Mouse (Mus musculus) liver, postnatal 0 days (tissue): ENCODE results near the gene Prss43. TPM values are rescaled to one million over a fixed set of nuclear protein-coding genes. Genes with fewer than 3 reads are reported as not detected.

Source experiments
- ATAC-seq: fragments of 200-750 bp; cut with Nextera tagmentation; 2 replicates; pipeline ENCODE4 v1.8.0; 2017; ENCODE audit warnings: mild to moderate bottlenecking, moderate library complexity
- DNase-seq: peaks from one replicate; pipeline ENCODE4 v3.0.0-alpha.2; 2016
- H3K27ac ChIP-seq: fragments of 300-500 bp; sonication (generic); 2 replicates; pipeline ENCODE4 v1.5.1; 2014; ENCODE audit warnings: antibody characterized with exemption, moderate library complexity, mild to moderate bottlenecking, low read depth
- H3K27me3 ChIP-seq: fragments of 300-500 bp; sonication (generic); 2 replicates; pipeline ENCODE4 v1.6.1; 2014; ENCODE audit warnings: low read length, control low read depth, mixed read lengths; ENCODE audit not compliant: insufficient read depth
- H3K36me3 ChIP-seq: fragments of 300-500 bp; sonication (generic); replicated peaks from 2 replicates; pipeline ENCODE4 v1.6.1; 2014; ENCODE audit warnings: mild to moderate bottlenecking, control low read depth, low read length, moderate library complexity, mixed read lengths; ENCODE audit not compliant: insufficient read depth
- H3K4me1 ChIP-seq: fragments of 300-500 bp; sonication (generic); 2 replicates; pipeline ENCODE4 v1.6.1; 2014; ENCODE audit warnings: antibody characterized with exemption, mild to moderate bottlenecking, control low read depth; ENCODE audit not compliant: insufficient read depth
- H3K4me2 ChIP-seq: fragments of 300-500 bp; sonication (generic); 2 replicates; pipeline ENCODE4 v1.6.1; 2014; ENCODE audit warnings: low read depth, mild to moderate bottlenecking, low read length, moderate library complexity, mixed read lengths
- H3K4me3 ChIP-seq: fragments of 300-500 bp; sonication (generic); 2 replicates; pipeline ENCODE4 v1.5.1; 2014; ENCODE audit warnings: low read depth, low read length
- H3K9ac ChIP-seq: fragments of 300-500 bp; sonication (generic); replicated peaks from 2 replicates; pipeline ENCODE4 v1.6.1; 2014; ENCODE audit warnings: mild to moderate bottlenecking, moderate library complexity
- H3K9me3 ChIP-seq: fragments of 300-500 bp; sonication (generic); 2 replicates; pipeline ENCODE4 v1.6.1; 2016; ENCODE audit warnings: mild to moderate bottlenecking, control low read depth, low read length, mixed read lengths
- CTCF ChIP-seq: sonication (generic); IDR thresholded peaks from 2 replicates; pipeline ENCODE4 v1.5.1; 2016; ENCODE audit warnings: antibody characterized with exemption, low read depth
- EP300 ChIP-seq: IDR thresholded peaks from 2 replicates; pipeline ENCODE4 v1.6.1; 2016; ENCODE audit warnings: antibody characterized with exemption, low read depth, mild to moderate bottlenecking
- WGBS: fragments of 180-500 bp; shearing (Covaris S2); extraction: QIAGEN DNeasy Blood & Tissue Kit; methylation state at CpG from one replicate; pipeline ENCODE4 v1.1.7; 2014; ENCODE audit not compliant: insufficient replicate concordance; 5-methylcytosine and 5-hydroxymethylcytosine counted together
- polyA plus RNA-seq: library from polyadenylated mRNA; unstranded; fragments of >200 nt; fragmentation: Nextera tagmentation; extraction: Ambion mirVana; gene quantifications from 2 replicates; pipeline ENCODE4 v1.2.1, GENCODE M21; 2015

Gene Prss43
- polyA plus RNA-seq = not detected in 2 replicates

DNA sequence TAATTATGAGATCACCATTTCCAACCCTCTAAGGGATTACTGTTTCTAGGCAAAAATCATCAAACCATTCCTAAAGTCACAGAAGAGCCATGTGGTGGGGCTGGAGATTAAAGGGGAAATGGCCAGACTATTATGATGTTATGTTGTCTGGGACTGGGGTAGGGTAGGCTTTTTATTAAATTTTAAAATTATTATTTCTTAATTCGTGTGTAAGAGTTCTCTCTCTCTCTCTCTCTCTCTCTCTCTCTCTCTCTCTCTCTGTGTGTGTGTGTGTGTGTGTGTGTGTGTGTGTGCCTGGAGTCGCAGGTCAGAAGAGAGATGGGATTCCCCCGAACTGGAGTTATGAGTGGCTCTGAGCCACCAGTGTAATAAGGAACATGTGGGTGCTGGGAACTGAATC lies at the start of gene Prss43:
Gene Prss43 (plus strand): TSS at position 301 of the 400 bp plus-strand sequence.
- H3K4me2 ChIP-seq = no peak within 1 kb of the TSS
- DNase-seq = no peak

GRCm38 (mm10) chr9:110778100-110778499 lies 48.4 kb upstream of the Prss43 start:
- H3K27ac ChIP-seq = no peak overlapping the region
- DNase-seq (no peak), ATAC-seq (no peak)
- WGBS = 82% methylated on average over 1 of the region's 1 CpGs
- H3K4me3 ChIP-seq = no peak overlapping the region
- no peak overlapping the region for H3K4me2 ChIP-seq
- no peak for TF ChIP-seq EP300
- TF ChIP-seq CTCF = no peak
- H3K9ac ChIP-seq = no peak overlapping the region
- H3K4me1 ChIP-seq = peaks cover 13% of the 10 kb centered on the region; the same call in 1 of the 2 replicates
- H3K36me3 ChIP-seq = no peaks in the 10 kb centered on the region
- H3K9me3 ChIP-seq = no peaks in the 10 kb centered on the region
- H3K27me3 ChIP-seq = peaks cover 6% of the 10 kb centered on the region; the same call in 1 of the 2 replicates

More for the DNA sequence above, at the start of gene Prss43:
- H3K4me1 ChIP-seq = no peaks in the 10 kb centered on the region
- no peaks in the 10 kb centered on the region for H3K27me3 ChIP-seq
- H3K36me3 ChIP-seq = no peaks in the 10 kb centered on the region
- WGBS = 66% methylated on average over 3 of the region's 3 CpGs
- no peak for ATAC-seq
- no peak within 1 kb of the TSS for H3K4me3 ChIP-seq
- no peak within 1 kb of the TSS for H3K9ac ChIP-seq
- H3K27ac ChIP-seq = no peak within 1 kb of the TSS
- no peak for TF ChIP-seq EP300
- no peak for TF ChIP-seq CTCF
- H3K9me3 ChIP-seq = no peaks in the 10 kb centered on the region

- no peak overlapping the region for H3K9ac ChIP-seq
- no peak for DNase-seq
- H3K27me3 ChIP-seq = peaks cover 6% of the 10 kb centered on the region; the same call in 1 of the 2 replicates
- TF ChIP-seq EP300 = no peak
- peak; percentile 24; the same call in 1 of the 2 replicates for TF ChIP-seq CTCF
- WGBS = 77% methylated on average over 7 of the region's 7 CpGs
- H3K4me3 ChIP-seq = no peak overlapping the region
- no peaks in the 10 kb centered on the region for H3K36me3 ChIP-seq
- H3K9me3 ChIP-seq = no peaks in the 10 kb centered on the region
- H3K4me2 ChIP-seq = no peak overlapping the region
- no peak for ATAC-seq
- peaks cover 13% of the 10 kb centered on the region; the same call in 1 of the 2 replicates for H3K4me1 ChIP-seq
- no peak overlapping the region for H3K27ac ChIP-seq
Measured at GRCm38 (mm10) chr9:110778559-110778958, 47.9 kb upstream of the Prss43 start.

DNA sequence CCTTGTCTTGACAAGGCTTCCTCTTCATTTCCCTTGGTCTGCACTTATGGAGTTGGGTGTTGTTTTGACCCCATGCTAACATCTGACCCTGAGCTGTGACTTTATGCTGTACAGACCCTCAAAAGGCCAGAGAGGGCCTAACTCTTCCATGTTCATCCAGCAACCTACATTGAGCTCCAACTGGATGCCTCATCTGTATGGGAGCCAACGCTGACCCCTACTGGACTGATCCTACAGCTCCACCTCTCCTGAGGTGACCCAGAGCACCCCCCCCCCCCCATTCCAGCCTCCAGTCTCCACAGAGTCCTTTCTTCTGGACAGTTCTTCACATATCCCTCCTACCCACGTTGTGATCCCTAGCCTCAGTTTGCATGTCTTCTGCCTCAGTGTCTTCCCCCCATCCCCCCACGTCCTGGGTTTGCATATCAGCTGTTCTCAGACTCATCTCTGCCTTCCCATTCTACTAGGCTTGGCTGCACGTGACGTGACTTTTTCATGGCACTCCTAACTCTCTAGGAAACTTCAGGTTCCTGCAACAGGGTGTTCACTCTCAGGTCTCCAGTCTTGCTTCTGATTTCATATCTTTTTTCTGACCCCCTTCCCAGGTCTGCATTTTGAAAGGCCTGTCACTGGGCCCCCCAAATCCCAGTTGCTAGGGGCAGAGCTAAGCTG lies 47.1 kb upstream of the Prss43 start:
- no peaks in the 10 kb centered on the region for H3K36me3 ChIP-seq
- H3K27ac ChIP-seq = no peak overlapping the region
- peaks cover 13% of the 10 kb centered on the region; the same call in 1 of the 2 replicates for H3K4me1 ChIP-seq
- WGBS = 63% methylated on average over 5 of the region's 5 CpGs
- no peak overlapping the region for H3K4me3 ChIP-seq
- H3K9me3 ChIP-seq = no peaks in the 10 kb centered on the region
- H3K27me3 ChIP-seq = peaks cover 6% of the 10 kb centered on the region; the same call in 1 of the 2 replicates
- ATAC-seq = no peak
- H3K4me2 ChIP-seq = no peak overlapping the region
- DNase-seq = peak; percentile 36
- no peak for TF ChIP-seq EP300
- peak; percentile 54 for TF ChIP-seq CTCF
- no peak overlapping the region for H3K9ac ChIP-seq

GRCm38 (mm10) chr9:110781256-110781721 lies 45.2 kb upstream of the Prss43 start:
- peak; percentile 94 for DNase-seq
- peak; percentile 94 for ATAC-seq
- H3K9me3 ChIP-seq = no peaks in the 10 kb centered on the region
- H3K36me3 ChIP-seq = no peaks in the 10 kb centered on the region
- TF ChIP-seq EP300 = no peak
- TF ChIP-seq CTCF = peak; percentile 94
- peak overlapping the region; percentile 51 for H3K4me3 ChIP-seq
- peak overlapping the region; percentile 86 for H3K4me2 ChIP-seq
- H3K27me3 ChIP-seq = peaks cover 6% of the 10 kb centered on the region; the same call in 1 of the 2 replicates
- peak overlapping the region; percentile 75 for H3K27ac ChIP-seq
- WGBS = 0% methylated on average over 33 of the region's 43 CpGs
- H3K4me1 ChIP-seq = peaks cover 13% of the 10 kb centered on the region; the same call in 1 of the 2 replicates
- peak overlapping the region; percentile 58 for H3K9ac ChIP-seq

DNA sequence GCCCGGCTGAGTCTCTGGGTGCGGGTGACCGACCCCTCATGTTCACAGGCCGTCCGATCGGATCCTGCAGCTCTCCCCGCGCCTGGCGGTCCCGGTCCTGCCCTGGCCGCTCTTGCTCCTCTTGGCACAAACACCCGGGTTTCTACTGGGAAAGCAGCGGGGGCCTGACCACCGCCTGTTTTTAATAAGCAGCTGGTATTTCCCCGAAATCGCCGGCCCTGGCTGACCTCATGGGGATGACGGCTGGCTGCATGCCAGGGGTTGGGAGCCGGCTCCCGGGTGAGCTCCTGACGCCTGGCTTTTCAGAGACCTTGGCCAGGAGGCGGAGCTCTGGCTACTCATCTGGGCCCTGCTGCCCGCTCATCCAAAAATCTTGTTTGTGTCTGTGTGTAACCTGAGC lies 44.8 kb upstream of the Prss43 start:
- no peaks in the 10 kb centered on the region for H3K36me3 ChIP-seq
- peaks cover 6% of the 10 kb centered on the region; the same call in 1 of the 2 replicates for H3K27me3 ChIP-seq
- H3K4me3 ChIP-seq = peak overlapping the region; percentile 51
- H3K9me3 ChIP-seq = no peaks in the 10 kb centered on the region
- WGBS = 3% methylated on average over 20 of the region's 23 CpGs
- peaks cover 13% of the 10 kb centered on the region; the same call in 1 of the 2 replicates for H3K4me1 ChIP-seq
- peak overlapping the region; percentile 86 for H3K4me2 ChIP-seq
- DNase-seq = peak; percentile 86
- TF ChIP-seq CTCF (no peak), EP300 (no peak)
- peak overlapping the region; percentile 75 for H3K27ac ChIP-seq
- ATAC-seq = peak; percentile 82
- H3K9ac ChIP-seq = peak overlapping the region; percentile 58
